Mouse (Mus musculus): ENCODE measurements around the gene Fam166b.

DNA sequence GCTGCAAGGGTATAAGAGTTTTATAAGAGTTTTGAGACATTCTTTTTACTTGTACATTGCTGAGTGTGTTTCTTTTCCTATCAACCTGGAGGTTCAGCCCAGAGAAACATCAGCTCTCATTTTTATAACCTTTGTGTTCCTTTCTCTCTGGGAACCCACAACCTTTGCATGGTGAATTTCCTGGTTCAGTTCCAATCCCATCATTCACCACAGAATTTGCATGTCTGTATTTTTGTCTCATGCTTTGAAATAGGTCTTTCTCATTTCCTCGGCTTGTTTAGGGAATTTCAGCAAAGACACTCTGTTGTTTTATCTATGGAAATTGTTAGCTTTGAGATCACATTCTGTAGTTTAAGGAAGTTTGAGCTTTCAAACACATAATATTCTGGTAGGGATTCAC is 44.7 kb upstream of the Fam166b start:
- TF ChIP-seq CTCF (IDR thresholded peaks at IDR 0.05) (no peak), EP300 (IDR thresholded peaks at IDR 0.05) (no peak)
